Mouse (Mus musculus) stomach, postnatal 0 days (tissue): ENCODE measurements at regions not wholly inside any gene's neighbourhood (a gene's known extent, or its start where the extent isn't known, plus 50 kb on each side); places are given as distances from the start of the nearest gene placed in this dataset.

Source experiments
- CTCF ChIP-seq: IDR thresholded peaks from 2 replicates; pipeline ENCODE4 v1.5.1; 2016; ENCODE audit warnings: antibody characterized with exemption, low read depth, mild to moderate bottlenecking, moderate library complexity
- EP300 ChIP-seq: optimal IDR thresholded peaks from 2 replicates; pipeline ENCODE3; 2016; ENCODE audit warnings: antibody characterized with exemption

GRCm38 (mm10) chr6:143519668-143520067, 352.6 kb downstream of the Etnk1 start:
- no peak for TF ChIP-seq CTCF
- TF ChIP-seq EP300 = no peak
